8 mouse cellular contexts compared by ENCODE assay signal in genomic region chr8:47990386-47990772, GRCm38 (mm10). TPM values are rescaled to one million over a fixed set of nuclear protein-coding genes. Genes with fewer than 3 reads are reported as not detected.
DNase-seq lines count a peak whose midpoint lies in the region; ATAC-seq and TF ChIP-seq lines count a peak whose summit lies in the region.

No protein-coding gene starts in this region.

- 1% methylated on average over 36 of the region's 45 CpGs for WGBS in forebrain, embryonic 11.5 days
- 2% methylated on average over 41 of the region's 45 CpGs for WGBS in heart, embryonic 16.5 days
- WGBS in liver, embryonic 14.5 days (ENCODE audit: insufficient replicate concordance) = 2% methylated on average over 38 of the region's 45 CpGs
- WGBS in stomach, embryonic 15.5 days = under 1% methylated on average over 43 of the region's 45 CpGs

- no peak for TF ChIP-seq CTCF in E14TG2a.4 (conservative IDR thresholded peaks at IDR 0.05; ENCODE audit: low read length)
- no peak for TF ChIP-seq CTCF in liver, embryonic 14.5 days (IDR thresholded peaks at IDR 0.05; ENCODE audit: low read depth)

- no peak for TF ChIP-seq EP300 in liver, embryonic 14.5 days (IDR thresholded peaks at IDR 0.05; ENCODE audit: low read depth)

- DNase-seq in c-Kit-positive CD71-positive TER-119-negative erythroid progenitor cells, embryonic 14.5 days (ENCODE audit: low read depth) = peak; percentile 71
- DNase-seq in forebrain, embryonic 11.5 days (ENCODE audit: low spot score) = peak; percentile 99
- peak; percentile 99 to 100 for DNase-seq in kidney, postnatal 36 days
- DNase-seq in liver, embryonic 14.5 days (ENCODE audit: low read depth in 3 of 3, low spot score in 3 of 3) = peak; percentile 66 to 70 (median 68)
- peak; percentile 99 for DNase-seq in neural tube, embryonic 10.5 days (ENCODE audit: extremely low spot score, low spot score)

- H3K36me3 ChIP-seq in E14TG2a.4 (ENCODE audit: insufficient read depth, low read length) = no peaks in the 10 kb centered on the region
- no peaks in the 10 kb centered on the region for H3K36me3 ChIP-seq in forebrain, embryonic 11.5 days (ENCODE audit: control insufficient read depth, insufficient read depth, low read length)
- no peaks in the 10 kb centered on the region for H3K36me3 ChIP-seq in heart, embryonic 16.5 days (ENCODE audit: control insufficient read depth, insufficient read depth)
- no peaks in the 10 kb centered on the region for H3K36me3 ChIP-seq in liver, embryonic 14.5 days (replicated peaks; ENCODE audit: control insufficient read depth, insufficient read depth, low read depth)
- no peaks in the 10 kb centered on the region for H3K36me3 ChIP-seq in stomach, embryonic 15.5 days

- H3K27me3 ChIP-seq in E14TG2a.4 (ENCODE audit: insufficient read depth, low read length) = peaks cover 18% of the 10 kb centered on the region
- no peaks in the 10 kb centered on the region for H3K27me3 ChIP-seq in forebrain, embryonic 11.5 days (ENCODE audit: control insufficient read depth, insufficient read depth, low read length)
- no peaks in the 10 kb centered on the region for H3K27me3 ChIP-seq in heart, embryonic 16.5 days (ENCODE audit: control insufficient read depth, insufficient read depth, low read length)
- H3K27me3 ChIP-seq in liver, embryonic 14.5 days (ENCODE audit: control insufficient read depth, insufficient read depth, low read length) = 0 out of 2 replicates have a peak, but pooled peaks cover 2% of the 10 kb centered on the region
- no peaks in the 10 kb centered on the region for H3K27me3 ChIP-seq in stomach, embryonic 15.5 days (replicated peaks)

- H3K4me2 ChIP-seq in forebrain, embryonic 11.5 days (ENCODE audit: low read depth, low read length, severe bottlenecking) = peak overlapping the region; percentile 82
- peak overlapping the region; percentile 73 for H3K4me2 ChIP-seq in heart, embryonic 16.5 days (ENCODE audit: low read depth, low read length)
- H3K4me2 ChIP-seq in liver, embryonic 14.5 days (ENCODE audit: low read depth) = peak overlapping the region; percentile 70
- peak overlapping the region; percentile 88 for H3K4me2 ChIP-seq in stomach, embryonic 15.5 days

- peak overlapping the region; percentile 77 for H3K27ac ChIP-seq in forebrain, embryonic 11.5 days (ENCODE audit: low read depth, low read length)
- peak overlapping the region; percentile 98 for H3K27ac ChIP-seq in heart, embryonic 16.5 days (ENCODE audit: low read length)
- no peak overlapping the region for H3K27ac ChIP-seq in liver, embryonic 14.5 days
- H3K27ac ChIP-seq in stomach, embryonic 15.5 days = peak overlapping the region; percentile 95

- peak overlapping the region; percentile 71 for H3K9ac ChIP-seq in forebrain, embryonic 11.5 days (ENCODE audit: low read length)
- peak overlapping the region; percentile 98 for H3K9ac ChIP-seq in heart, embryonic 16.5 days (ENCODE audit: low read length)
- H3K9ac ChIP-seq in liver, embryonic 14.5 days (replicated peaks) = peak overlapping the region; percentile 56
- H3K9ac ChIP-seq in stomach, embryonic 15.5 days = peak overlapping the region; percentile 73

- H3K9me3 ChIP-seq in E14TG2a.4 (ENCODE audit: low read length) = no peaks in the 10 kb centered on the region
- no peaks in the 10 kb centered on the region for H3K9me3 ChIP-seq in forebrain, embryonic 11.5 days (ENCODE audit: control insufficient read depth, low read length)
- H3K9me3 ChIP-seq in heart, embryonic 16.5 days (replicated peaks; ENCODE audit: control insufficient read depth, low read length) = no peaks in the 10 kb centered on the region
- no peaks in the 10 kb centered on the region for H3K9me3 ChIP-seq in liver, embryonic 14.5 days (ENCODE audit: control insufficient read depth, low read length)
- no peaks in the 10 kb centered on the region for H3K9me3 ChIP-seq in stomach, embryonic 15.5 days

- H3K4me1 ChIP-seq in E14TG2a.4 (replicated peaks; ENCODE audit: low read depth, low read length) = peaks cover 64% of the 10 kb centered on the region
- H3K4me1 ChIP-seq in forebrain, embryonic 11.5 days (replicated peaks; ENCODE audit: control insufficient read depth, insufficient read depth, low read length) = peaks cover 8% of the 10 kb centered on the region; the same call in 1 of the 2 replicates
- H3K4me1 ChIP-seq in heart, embryonic 16.5 days (ENCODE audit: control insufficient read depth, insufficient read depth, low read length) = peaks cover 44% of the 10 kb centered on the region
- H3K4me1 ChIP-seq in liver, embryonic 14.5 days (replicated peaks; ENCODE audit: control insufficient read depth in 2 of 2, insufficient read depth in 2 of 2, low read length in 1 of 2) = peaks cover 0 to 6% of the 10 kb centered on the region in 2 experiments; a peak in 2 of 4 replicates
- H3K4me1 ChIP-seq in stomach, embryonic 15.5 days = peaks cover 21% of the 10 kb centered on the region

- peak overlapping the region; percentile 90 for H3K4me3 ChIP-seq in E14TG2a.4 (replicated peaks; ENCODE audit: low read length)
- peak overlapping the region; percentile 63 for H3K4me3 ChIP-seq in forebrain, embryonic 11.5 days (ENCODE audit: low read depth, low read length)
- peak overlapping the region; percentile 95 for H3K4me3 ChIP-seq in heart, embryonic 16.5 days (ENCODE audit: low read length)
- H3K4me3 ChIP-seq in liver, embryonic 14.5 days (ENCODE audit: insufficient read depth in 1 of 2, low read depth in 2 of 2, low read length in 2 of 2) = peak overlapping the region; percentile 54 to 59
- peak overlapping the region; percentile 71 for H3K4me3 ChIP-seq in stomach, embryonic 15.5 days (replicated peaks)

- ATAC-seq in forebrain, embryonic 11.5 days (replicated peaks; ENCODE audit: low FRiP score) = peak; percentile 95
- ATAC-seq in heart, embryonic 16.5 days (replicated peaks; ENCODE audit: extremely low read depth, insufficient read depth, low FRiP score) = peak; percentile 94
- ATAC-seq in liver, embryonic 14.5 days (ENCODE audit: insufficient read depth) = peak; percentile 87
- ATAC-seq in stomach, embryonic 15.5 days (ENCODE audit: insufficient read depth, low FRiP score, low read depth) = peak; percentile 93

RNA-seq across cellular contexts. Expression of gene Wwc2, which starts 0.3 kb away (rescaled TPM):
- polyA plus RNA-seq in forebrain, embryonic 11.5 days (2014; fragmentation: Nextera tagmentation; extraction: Ambion mirVana) = 9.4 and 10.3 TPM in 2 replicates
- 10.1 and 12.1 TPM in 2 replicates for polyA plus RNA-seq in heart, embryonic 16.5 days (2015; fragmentation: Nextera tagmentation; extraction: Ambion mirVana)
- polyA plus RNA-seq in liver, embryonic 14.5 days (2012; rRNA removed) = 0.63 and 0.90 TPM in 2 replicates
- 1.0 TPM in 2 replicates for polyA plus RNA-seq in liver, embryonic 14.5 days (2014; fragmentation: Nextera tagmentation; extraction: Ambion mirVana)
- polyA plus RNA-seq in stomach, embryonic 15.5 days (2015; fragmentation: Nextera tagmentation; extraction: Ambion mirVana) = 10.4 and 10.5 TPM in 2 replicates
